Mouse (Mus musculus) erythroblast, adult 5-6 weeks (primary cell): ENCODE results near the gene Klc2. TPM values are rescaled to one million over a fixed set of nuclear protein-coding genes. Genes with fewer than 3 reads are reported as not detected.

ENCODE experiments used
- ATAC-seq: replicated peaks from 2 replicates; pipeline ENCODE4 v1.8.0; 2016; ENCODE audit warnings: moderate number of reproducible peaks, mild to moderate bottlenecking, moderate TSS enrichment, inconsistent platforms; ENCODE audit not compliant: poor library complexity, low FRiP score, severe bottlenecking
- total RNA-seq, 2 experiments: library from RNA; stranded (forward) in 1 of 2; stranded (reverse) in 1 of 2; fragments of 150-400 nt in 1 of 2; fragments of 200-764, 138-1000 nt in 1 of 2; gene quantifications; 2 replicates each; pipeline versions ENCODE4 v1.2.3 to v1.2.4; 2015 to 2017; ENCODE audit warnings: low replicate concordance in 2 of 2

Gene Klc2
- total RNA-seq, 2 experiments from 2014 or later, result 1.4 TPM; not detected in 1

- no peak for ATAC-seq
Observed at GRCm38 (mm10) chr19:5082596-5082995, 35.8 kb downstream of the Klc2 start.

GRCm38 (mm10) chr19:5082005-5082404, 36.4 kb downstream of the Klc2 start:
- no peak for ATAC-seq

GRCm38 (mm10) chr19:5079279-5079678, 39.1 kb downstream of the Klc2 start:
- ATAC-seq, result no peak

GRCm38 (mm10) chr19:5073518-5073917, 44.8 kb downstream of the Klc2 start:
- no peak for ATAC-seq

DNA sequence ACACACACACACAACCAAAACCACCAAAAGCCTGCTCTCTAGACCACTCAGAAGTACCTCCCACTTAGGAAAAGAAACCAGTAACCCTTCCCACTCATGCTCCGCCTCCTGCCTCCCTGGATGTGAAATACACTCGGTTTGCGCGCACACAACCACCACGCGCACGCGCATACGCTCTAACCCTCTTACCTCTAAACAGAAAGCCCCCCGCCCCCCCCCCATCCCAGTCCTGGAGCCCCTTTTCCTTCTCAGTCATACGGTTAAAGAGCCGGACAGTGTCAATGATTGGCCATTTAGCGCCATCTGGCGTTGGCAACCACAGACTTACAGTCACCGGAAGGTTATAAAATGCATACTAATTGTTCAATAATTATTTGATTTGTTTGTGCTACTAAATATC, 45.3 kb downstream of the Klc2 start:
- 0 out of 2 replicates have a peak, but pooled peaks have one; percentile 40 for ATAC-seq

DNA sequence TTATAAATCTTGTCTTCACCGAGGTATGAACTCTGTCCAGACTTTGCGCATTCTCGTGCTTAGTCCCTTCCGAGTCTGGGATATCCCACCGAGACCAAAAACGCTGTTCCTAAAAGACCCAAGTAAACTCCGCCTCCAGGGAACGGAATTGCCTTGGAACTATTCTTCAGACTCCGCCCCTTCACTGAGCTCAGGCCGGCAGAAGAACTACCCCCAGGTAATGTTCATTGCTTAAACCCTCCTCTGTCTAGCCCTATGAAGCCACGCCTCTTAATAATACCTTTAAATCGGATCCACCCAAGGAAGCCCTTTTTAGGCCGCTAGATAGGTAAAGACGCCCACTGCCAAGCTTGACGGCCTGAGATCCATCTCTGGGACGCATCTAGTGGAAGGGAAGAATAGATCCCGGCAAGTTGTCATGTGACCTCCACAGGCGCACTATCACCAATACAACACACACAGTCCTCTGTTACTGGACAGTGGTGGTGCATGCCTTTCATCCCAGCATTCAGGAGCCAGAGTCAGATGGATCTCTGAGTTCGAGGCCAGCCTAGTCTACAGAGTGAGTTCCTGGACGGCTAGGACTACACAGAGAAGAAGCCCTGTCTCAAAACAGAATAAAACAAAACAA, 45.9 kb downstream of the Klc2 start:
- ATAC-seq, result 0 out of 2 replicates have a peak, but pooled peaks have one; percentile 13

- ATAC-seq, result peak; percentile 74
Observed at GRCm38 (mm10) chr19:5071545-5072369, 46.6 kb downstream of the Klc2 start.

GRCm38 (mm10) chr19:5071077-5071476, 47.3 kb downstream of the Klc2 start:
- no peak for ATAC-seq

- ATAC-seq, result no peak
Observed at GRCm38 (mm10) chr19:5069978-5070377, 48.4 kb downstream of the Klc2 start.

DNA sequence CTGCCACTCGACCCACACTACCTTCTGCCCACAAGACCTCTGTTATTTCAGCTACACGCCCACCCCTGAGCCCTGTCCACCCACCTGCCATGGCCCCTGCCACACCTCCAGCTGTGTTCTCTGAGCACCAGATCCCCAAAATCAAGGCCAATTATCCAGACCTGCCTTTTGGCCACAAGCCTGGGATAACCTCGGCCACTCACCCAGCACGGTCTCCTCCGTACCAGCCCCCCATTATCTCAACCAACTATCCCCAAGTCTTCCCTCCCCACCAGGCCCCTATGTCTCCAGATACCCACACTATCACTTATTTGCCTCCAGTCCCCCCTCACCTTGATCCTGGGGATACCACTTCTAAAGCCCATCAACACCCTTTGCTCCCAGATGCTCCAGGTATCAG, 48.9 kb downstream of the Klc2 start:
- ATAC-seq, result no peak

DNA sequence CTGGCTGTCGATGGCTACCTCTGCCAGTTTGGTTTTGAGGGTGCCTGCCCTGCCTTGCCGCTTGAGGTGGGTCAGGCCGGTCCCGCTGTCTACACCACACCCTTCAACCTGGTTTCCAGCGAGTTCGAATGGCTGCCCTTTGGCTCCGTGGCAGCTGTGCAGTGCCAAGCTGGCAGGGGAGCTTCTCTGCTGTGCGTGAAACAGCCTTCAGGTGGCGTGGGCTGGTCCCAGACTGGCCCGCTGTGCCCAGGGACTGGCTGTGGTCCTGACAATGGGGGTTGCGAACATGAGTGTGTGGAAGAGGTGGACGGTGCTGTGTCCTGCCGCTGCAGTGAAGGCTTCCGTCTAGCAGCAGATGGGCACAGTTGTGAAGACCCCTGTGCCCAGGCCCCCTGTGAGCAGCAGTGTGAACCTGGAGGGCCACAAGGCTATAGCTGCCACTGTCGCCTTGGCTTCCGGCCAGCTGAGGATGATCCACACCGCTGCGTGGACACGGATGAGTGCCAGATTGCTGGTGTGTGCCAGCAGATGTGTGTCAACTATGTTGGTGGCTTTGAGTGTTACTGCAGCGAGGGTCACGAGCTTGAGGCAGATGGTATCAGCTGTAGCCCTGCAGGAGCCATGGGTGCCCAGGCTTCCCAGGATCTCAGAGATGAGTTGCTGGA, 49.7 kb downstream of the Klc2 start:
- no peak for ATAC-seq

DNA sequence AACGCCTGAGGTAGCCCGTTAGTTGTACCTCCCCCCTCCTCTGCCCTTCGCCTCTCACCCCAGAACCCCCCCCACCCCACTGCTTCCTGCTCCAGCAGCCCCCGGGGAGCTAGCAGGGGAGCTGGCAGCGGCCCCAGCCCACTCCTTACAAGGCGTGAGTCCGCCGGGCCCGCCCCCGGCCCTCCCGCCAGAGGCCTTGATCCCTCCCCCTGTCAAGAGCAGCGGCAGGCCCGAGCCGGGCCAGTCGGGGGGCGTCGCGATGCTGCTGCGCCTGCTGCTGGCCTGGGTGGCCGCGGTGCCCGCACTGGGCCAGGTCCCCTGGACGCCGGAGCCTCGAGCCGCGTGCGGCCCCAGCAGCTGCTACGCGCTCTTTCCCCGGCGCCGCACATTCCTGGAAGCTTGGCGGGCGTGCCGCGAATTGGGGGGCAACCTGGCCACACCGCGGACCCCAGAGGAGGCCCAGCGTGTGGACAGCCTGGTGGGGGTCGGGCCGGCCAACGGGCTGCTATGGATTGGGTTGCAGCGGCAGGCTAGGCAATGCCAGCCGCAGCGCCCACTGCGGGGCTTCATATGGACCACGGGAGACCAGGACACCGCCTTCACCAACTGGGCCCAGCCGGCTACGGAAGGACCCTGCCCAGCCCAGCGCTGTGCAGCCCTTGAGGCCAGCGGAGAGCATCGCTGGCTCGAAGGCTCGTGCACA, 50.3 kb downstream of the Klc2 start, which contains the start of gene Cd248:
Gene Cd248, plus strand, starts transcription at position 212 of the 703 bp plus-strand sequence.
- ATAC-seq, result no peak

DNA sequence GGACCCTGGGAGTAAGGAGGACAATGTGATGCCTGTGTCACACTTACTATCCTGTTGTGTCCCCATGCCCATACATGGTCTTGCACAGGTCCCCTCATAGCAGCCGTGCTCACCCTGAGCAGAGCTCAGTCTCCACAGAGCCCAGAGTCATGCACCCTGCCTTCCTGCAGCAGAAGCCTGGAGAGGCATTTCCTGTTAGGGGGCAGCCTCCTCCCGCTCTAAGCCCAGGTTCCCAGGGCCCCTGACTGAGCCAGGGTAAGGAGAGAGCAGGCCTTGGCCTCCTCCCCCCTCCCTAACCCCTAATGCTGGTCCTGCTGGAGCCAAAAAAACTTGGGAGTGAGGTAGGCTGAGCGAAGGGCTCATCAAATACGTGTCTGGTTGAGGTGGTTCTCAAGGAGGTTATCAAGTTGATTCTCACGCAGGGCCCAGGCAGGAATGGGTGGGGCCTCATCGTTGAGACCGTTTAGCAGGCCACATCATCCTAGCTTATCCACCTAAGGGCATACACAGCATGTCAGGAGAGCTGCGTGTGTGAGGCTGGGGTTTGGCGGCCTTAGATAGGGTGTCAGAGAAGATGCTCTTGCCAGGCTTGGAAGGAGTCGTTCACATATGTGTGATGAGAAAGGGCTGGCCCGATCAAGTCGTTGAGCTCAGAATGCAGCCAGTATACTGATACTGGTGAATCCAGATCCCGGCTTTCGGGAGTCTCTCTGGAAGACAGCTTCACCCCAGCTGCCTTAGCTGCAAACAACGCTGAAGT, 51.1 kb downstream of the Klc2 start:
- peak; percentile 64 for ATAC-seq

DNA sequence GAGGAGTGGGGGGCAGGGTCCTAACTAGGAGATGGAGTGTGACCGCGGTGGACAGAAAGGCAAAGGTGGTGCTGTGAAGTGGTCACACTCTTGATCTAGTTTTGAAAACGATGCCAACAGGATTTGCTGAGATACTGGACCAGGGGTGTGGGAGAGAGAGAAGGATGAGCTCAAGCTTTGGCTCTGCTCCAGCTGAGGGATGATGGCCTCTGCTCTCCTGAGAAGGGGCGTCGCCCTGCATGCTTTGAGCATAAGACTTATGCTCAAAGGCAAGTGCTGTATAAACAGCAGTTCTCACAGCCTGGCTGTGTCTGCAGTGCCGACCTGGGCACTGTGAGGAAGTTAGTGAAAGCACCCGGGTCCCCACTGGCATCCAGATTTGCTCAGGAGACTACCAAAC, 53.3 kb downstream of the Klc2 start:
- ATAC-seq, result no peak

DNA sequence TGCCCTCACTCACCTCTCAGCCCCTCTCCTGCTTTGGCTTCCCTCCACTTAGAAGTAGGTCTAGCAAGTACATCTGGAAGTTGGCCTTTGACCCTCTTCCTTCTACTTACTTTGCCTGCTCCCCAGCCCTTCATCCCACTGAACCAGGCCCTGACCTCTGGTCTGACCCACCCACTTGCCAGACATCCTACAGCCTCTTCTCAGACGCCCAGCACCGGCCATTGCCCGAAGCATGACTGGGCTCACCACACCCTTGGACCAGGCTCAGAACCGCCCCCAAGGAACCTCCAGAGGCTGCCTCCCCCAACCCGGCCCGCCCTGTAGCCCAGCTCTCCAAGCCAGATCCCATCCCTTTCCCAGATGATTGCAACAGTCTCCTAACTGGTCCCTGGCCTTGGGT, 55.9 kb downstream of the Klc2 start:
- ATAC-seq, result no peak

DNA sequence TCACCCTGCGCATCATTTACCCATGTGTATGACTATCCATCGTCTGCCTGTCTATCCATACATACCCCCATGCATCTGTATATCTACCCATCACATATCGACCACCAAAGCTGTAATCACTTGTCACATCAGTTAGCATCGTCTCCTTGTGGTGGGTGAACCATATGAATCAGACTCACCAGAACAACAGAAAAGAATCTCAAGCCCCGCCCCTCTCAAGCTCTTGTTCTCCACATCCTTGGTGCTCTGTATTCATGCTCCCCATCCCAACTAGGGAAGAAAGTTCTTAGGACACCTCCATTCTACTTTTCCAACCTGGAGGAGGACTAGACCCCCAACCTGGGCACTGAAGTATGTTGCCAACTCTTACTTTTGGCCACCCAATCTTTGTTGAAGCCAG, 56.3 kb downstream of the Klc2 start:
- no peak for ATAC-seq

GRCm38 (mm10) chr19:5060365-5061330, 57.7 kb downstream of the Klc2 start:
- ATAC-seq, result no peak
